ENCODE assay signal across 7 mouse cellular contexts in genomic region chr11:87986141-87986741, GRCm38 (mm10). TPM values are rescaled to one million over a fixed set of nuclear protein-coding genes. Genes with fewer than 3 reads are reported as not detected.
DNase-seq lines count a peak whose midpoint lies in the region; ATAC-seq lines count a peak whose summit lies in the region.

No protein-coding gene starts in this region.

- WGBS in hindbrain, embryonic 15.5 days: 4% methylated on average over 13 of the region's 13 CpGs
- 4% methylated on average over 12 of the region's 13 CpGs for WGBS in limb, embryonic 11.5 days
- 6% methylated on average over 13 of the region's 13 CpGs for WGBS in midbrain, embryonic 10.5 days

- peak; percentile 85 to 92 for DNase-seq in cerebellum, postnatal 25 days
- DNase-seq in gastrocnemius, postnatal 10 days: peak; percentile 70
- peak; percentile 66 for DNase-seq in limb, embryonic 11.5 days (ENCODE audit: low spot score)
- DNase-seq in midbrain, embryonic 10.5 days (ENCODE audit: low spot score): peak; percentile 58
- peak; percentile 21 to 32 for DNase-seq in spleen, postnatal 36 days (ENCODE audit: low spot score in 2 of 2)

- H3K9me3 ChIP-seq in hindbrain, embryonic 15.5 days: no peaks in the 10 kb centered on the region
- H3K9me3 ChIP-seq in limb, embryonic 11.5 days (ENCODE audit: control insufficient read depth, low read length): no peaks in the 10 kb centered on the region
- no peaks in the 10 kb centered on the region for H3K9me3 ChIP-seq in midbrain, embryonic 10.5 days (replicated peaks)

- H3K9ac ChIP-seq in hindbrain, embryonic 15.5 days: peak overlapping the region; percentile 99
- peak overlapping the region; percentile 96 for H3K9ac ChIP-seq in limb, embryonic 11.5 days (ENCODE audit: low read length)

- H3K4me1 ChIP-seq in hindbrain, embryonic 15.5 days (replicated peaks): peaks cover 50% of the 10 kb centered on the region
- H3K4me1 ChIP-seq in limb, embryonic 11.5 days (ENCODE audit: control insufficient read depth, insufficient read depth, low read length): peaks cover 5% of the 10 kb centered on the region
- H3K4me1 ChIP-seq in midbrain, embryonic 10.5 days: peaks cover 44% of the 10 kb centered on the region

- ATAC-seq in activated CD4-positive, CD25-positive, alpha-beta regulatory T cell, adult 4 months: peak; percentile 21
- ATAC-seq in hindbrain, embryonic 15.5 days (ENCODE audit: low FRiP score, low read depth): peak; percentile 1; the same call in 1 of the 2 replicates
- no peak for ATAC-seq in limb, embryonic 11.5 days (ENCODE audit: insufficient number of reproducible peaks, low FRiP score, low TSS enrichment, low read depth)

- peak overlapping the region; percentile 90 for H3K4me2 ChIP-seq in hindbrain, embryonic 15.5 days
- H3K4me2 ChIP-seq in limb, embryonic 11.5 days (ENCODE audit: low read depth, severe bottlenecking): peak overlapping the region; percentile 54

- H3K36me3 ChIP-seq in hindbrain, embryonic 15.5 days: peaks cover 24% of the 10 kb centered on the region
- peaks cover 11% of the 10 kb centered on the region for H3K36me3 ChIP-seq in limb, embryonic 11.5 days (ENCODE audit: control insufficient read depth, insufficient read depth, low read length)
- peaks cover 37% of the 10 kb centered on the region for H3K36me3 ChIP-seq in midbrain, embryonic 10.5 days

- H3K4me3 ChIP-seq in hindbrain, embryonic 15.5 days: peak overlapping the region; percentile 98
- H3K4me3 ChIP-seq in limb, embryonic 11.5 days (ENCODE audit: low read depth, low read length): peak overlapping the region; percentile 100
- H3K4me3 ChIP-seq in midbrain, embryonic 10.5 days: peak overlapping the region; percentile 91

- no peaks in the 10 kb centered on the region for H3K27me3 ChIP-seq in hindbrain, embryonic 15.5 days
- H3K27me3 ChIP-seq in limb, embryonic 11.5 days (ENCODE audit: control insufficient read depth, insufficient read depth, low read length): no peaks in the 10 kb centered on the region
- H3K27me3 ChIP-seq in midbrain, embryonic 10.5 days (ENCODE audit: low read depth, poor library complexity, severe bottlenecking): no peaks in the 10 kb centered on the region

- H3K27ac ChIP-seq in hindbrain, embryonic 15.5 days (replicated peaks): peak overlapping the region; percentile 96
- peak overlapping the region; percentile 91; the same call in 1 of the 2 replicates for H3K27ac ChIP-seq in limb, embryonic 11.5 days (replicated peaks; ENCODE audit: low read depth, low read length)
- peak overlapping the region; percentile 99 for H3K27ac ChIP-seq in midbrain, embryonic 10.5 days (replicated peaks)

RNA-seq across cellular contexts. Expression of gene Dynll2, which starts 1.1 kb away (rescaled TPM):
- 1 to 10 TPM; 4.3 to 4.4 TPM for polyA plus RNA-seq in activated CD4-positive, CD25-positive, alpha-beta regulatory T cell, adult 4 months (2017; shearing (Covaris generic))
- total RNA-seq in gastrocnemius, postnatal 10 days (2021): 100 to 1,000 TPM; 122 to 139 TPM
- polyA plus RNA-seq in hindbrain, embryonic 15.5 days (2015; fragmentation: Nextera tagmentation; extraction: Ambion mirVana): 66.8 TPM in 2 replicates
- polyA plus RNA-seq in limb, embryonic 11.5 days (2014; fragmentation: Nextera tagmentation; extraction: Ambion mirVana): 16.8 and 18.6 TPM in 2 replicates
- 28.1 and 29.1 TPM in 2 replicates for polyA plus RNA-seq in midbrain, embryonic 10.5 days (2016; fragmentation: Nextera tagmentation; extraction: Ambion mirVana)

Comparison
In these comparisons a context has a peak if more than half of its experiments do, and no peak if none do; other contexts are left out.
1. DNase-seq: peak in every context shown above with its lines; median percentile 88 in cerebellum, postnatal 25 days; 70 in gastrocnemius, postnatal 10 days; 66 in limb, embryonic 11.5 days; 58 in midbrain, embryonic 10.5 days; 26 in spleen, postnatal 36 days.